23 mouse cellular contexts compared by ENCODE assay signal in genomic region chr14:27826829-27827228, GRCm38 (mm10).
DNase-seq lines count a peak whose midpoint lies in the region; ATAC-seq and TF ChIP-seq lines count a peak whose summit lies in the region.
"Had no signal": no experiment of that assay in that cellular context is flagged by ENCODE, and none has a peak within 500 bp of the region (broad histone marks: within the 10 kb centered on the region; RNA-seq: fewer than 3 reads in every experiment).

No protein-coding gene starts in this region.

- peak; percentile 15 for DNase-seq in intestine, embryonic 14.5 days (ENCODE audit: low spot score)
- DNase-seq in 3T3-L1 (ENCODE audit: low read depth, low spot score) = peak; percentile 56
- peak; percentile 60 for DNase-seq in NIH3T3 (ENCODE audit: low read depth)
- DNase-seq in skeletal muscle tissue, adult 2 months (ENCODE audit: low read depth, low spot score) = peak; percentile 29
- DNase-seq in stomach, postnatal 0 days (ENCODE audit: low spot score) = no peak
- DNase-seq: adrenal gland, adult 8-10 months; adrenal gland, postnatal 14 days; adrenal gland, postnatal 36 days; B cell, adult 2 months; cerebellum, adult 11-12 months; cerebellum, adult 2 months; cerebellum, adult 9-10 months; cerebellum, postnatal 10 days; cerebellum, postnatal 25 days had no signal

- no peak for ATAC-seq in intestine, embryonic 14.5 days (replicated peaks; ENCODE audit: low FRiP score, low TSS enrichment, low read depth)
- ATAC-seq in intestine, postnatal 0 days = no peak
- ATAC-seq in forebrain, embryonic 12.5 days (ENCODE audit: low FRiP score) = no peak
- ATAC-seq in stomach, postnatal 0 days (ENCODE audit: low FRiP score, low TSS enrichment) = no peak
- ATAC-seq: CD4-positive, CD25-positive, alpha-beta regulatory T cell, adult 4 months; forebrain, embryonic 14.5 days; forebrain, embryonic 16.5 days had no signal

- H3K27me3 ChIP-seq in intestine, embryonic 14.5 days (replicated peaks; ENCODE audit: control insufficient read depth, insufficient read depth, low read length) = no peaks in the 10 kb centered on the region
- H3K27me3 ChIP-seq in intestine, postnatal 0 days (replicated peaks; ENCODE audit: control insufficient read depth, insufficient read depth, low read length) = no peaks in the 10 kb centered on the region
- no peaks in the 10 kb centered on the region for H3K27me3 ChIP-seq in forebrain, embryonic 12.5 days
- H3K27me3 ChIP-seq in stomach, postnatal 0 days (ENCODE audit: control insufficient read depth, insufficient read depth, low read length) = no peaks in the 10 kb centered on the region
- H3K27me3 ChIP-seq: CH12.LX; embryonic facial prominence, embryonic 12.5 days had no signal

- no peak for TF ChIP-seq CTCF in intestine, postnatal 0 days (IDR thresholded peaks at IDR 0.05; ENCODE audit: low read depth)
- TF ChIP-seq CTCF in stomach, postnatal 0 days (IDR thresholded peaks at IDR 0.05; ENCODE audit: low read depth) = no peak

- H3K27ac ChIP-seq in intestine, embryonic 14.5 days (ENCODE audit: low read depth) = no peak overlapping the region
- no peak overlapping the region for H3K27ac ChIP-seq in intestine, postnatal 0 days (ENCODE audit: low read depth, low read length)
- H3K27ac ChIP-seq in forebrain, embryonic 12.5 days = no peak overlapping the region
- no peak overlapping the region for H3K27ac ChIP-seq in stomach, postnatal 0 days (replicated peaks)
- H3K27ac ChIP-seq: embryonic facial prominence, embryonic 10.5 days; embryonic facial prominence, embryonic 12.5 days had no signal

- no peak overlapping the region for H3K9ac ChIP-seq in intestine, embryonic 14.5 days (ENCODE audit: low read length)
- H3K9ac ChIP-seq in intestine, postnatal 0 days (ENCODE audit: low read depth, low read length) = no peak overlapping the region
- H3K9ac ChIP-seq in forebrain, embryonic 12.5 days = no peak overlapping the region
- H3K9ac ChIP-seq in stomach, postnatal 0 days (ENCODE audit: low read length) = no peak overlapping the region
- H3K9ac ChIP-seq: embryonic facial prominence, embryonic 12.5 days had no signal

- 85% methylated on average over 1 of the region's 1 CpGs for WGBS in intestine, embryonic 14.5 days
- WGBS in intestine, postnatal 0 days = 89% methylated on average over 1 of the region's 1 CpGs
- 82% methylated on average over 1 of the region's 1 CpGs for WGBS in forebrain, embryonic 12.5 days
- 92% methylated on average over 1 of the region's 1 CpGs for WGBS in stomach, postnatal 0 days

- H3K36me3 ChIP-seq in intestine, embryonic 14.5 days (ENCODE audit: control insufficient read depth, insufficient read depth, low read length) = no peaks in the 10 kb centered on the region
- no peaks in the 10 kb centered on the region for H3K36me3 ChIP-seq in intestine, postnatal 0 days (ENCODE audit: control insufficient read depth, insufficient read depth)
- H3K36me3 ChIP-seq in forebrain, embryonic 12.5 days (replicated peaks) = no peaks in the 10 kb centered on the region
- no peaks in the 10 kb centered on the region for H3K36me3 ChIP-seq in stomach, postnatal 0 days (ENCODE audit: control insufficient read depth, insufficient read depth, low read length)
- H3K36me3 ChIP-seq: embryonic facial prominence, embryonic 10.5 days; embryonic facial prominence, embryonic 12.5 days; G1E had no signal

- no peak overlapping the region for H3K4me2 ChIP-seq in intestine, embryonic 14.5 days (ENCODE audit: low read length)
- no peak overlapping the region for H3K4me2 ChIP-seq in intestine, postnatal 0 days (replicated peaks; ENCODE audit: low read depth)
- no peak overlapping the region for H3K4me2 ChIP-seq in forebrain, embryonic 12.5 days
- H3K4me2 ChIP-seq in stomach, postnatal 0 days (replicated peaks; ENCODE audit: low read depth) = no peak overlapping the region
- H3K4me2 ChIP-seq: embryonic facial prominence, embryonic 12.5 days had no signal

- H3K9me3 ChIP-seq in intestine, embryonic 14.5 days (ENCODE audit: control insufficient read depth, low read length) = no peaks in the 10 kb centered on the region
- no peaks in the 10 kb centered on the region for H3K9me3 ChIP-seq in intestine, postnatal 0 days (ENCODE audit: control insufficient read depth)
- H3K9me3 ChIP-seq in forebrain, embryonic 12.5 days = no peaks in the 10 kb centered on the region
- no peaks in the 10 kb centered on the region for H3K9me3 ChIP-seq in stomach, postnatal 0 days (ENCODE audit: control insufficient read depth, low read length)
- H3K9me3 ChIP-seq: embryonic facial prominence, embryonic 10.5 days; embryonic facial prominence, embryonic 12.5 days had no signal

- H3K4me1 ChIP-seq in intestine, embryonic 14.5 days (replicated peaks; ENCODE audit: control insufficient read depth, insufficient read depth, low read length) = no peaks in the 10 kb centered on the region
- 0 out of 2 replicates have a peak, but pooled peaks cover 5% of the 10 kb centered on the region for H3K4me1 ChIP-seq in intestine, postnatal 0 days (replicated peaks; ENCODE audit: control insufficient read depth, insufficient read depth, low read length)
- no peaks in the 10 kb centered on the region for H3K4me1 ChIP-seq in forebrain, embryonic 12.5 days
- no peaks in the 10 kb centered on the region for H3K4me1 ChIP-seq in stomach, postnatal 0 days (replicated peaks; ENCODE audit: control insufficient read depth, insufficient read depth)
- H3K4me1 ChIP-seq: embryonic facial prominence, embryonic 10.5 days; embryonic facial prominence, embryonic 12.5 days had no signal

- TF ChIP-seq EP300 in stomach, postnatal 0 days (optimal IDR thresholded peaks at IDR 0.05) = no peak

- no peak overlapping the region for H3K4me3 ChIP-seq in intestine, embryonic 14.5 days (ENCODE audit: low read depth, low read length)
- no peak overlapping the region for H3K4me3 ChIP-seq in intestine, postnatal 0 days (ENCODE audit: low read depth, low read length)
- no peak overlapping the region for H3K4me3 ChIP-seq in forebrain, embryonic 12.5 days (replicated peaks)
- H3K4me3 ChIP-seq in stomach, postnatal 0 days (ENCODE audit: low read depth, low read length) = no peak overlapping the region
- H3K4me3 ChIP-seq: embryonic facial prominence, embryonic 10.5 days; embryonic facial prominence, embryonic 12.5 days had no signal
